Mouse (Mus musculus) layer of hippocampus, adult 9-10 months (tissue): ENCODE measurements at regions not wholly inside any gene's neighbourhood (a gene's known extent, or its start where the extent isn't known, plus 50 kb on each side); places are given as distances from the start of the nearest gene placed in this dataset.

Experiments used
- DNase-seq: peaks from one replicate; pipeline ENCODE4 v3.0.0; 2022; ENCODE audit warnings: low spot score

GRCm38 (mm10) chr6:26033392-26033791 lies 224.3 kb upstream of the Pot1a start:
- no peak for DNase-seq

- no peak for DNase-seq
These were observed 206.3 kb upstream of the Pot1a start for GRCm38 (mm10) chr6:26015388-26015787.

- DNase-seq = peak; percentile 6
These were observed 185.0 kb upstream of the Pot1a start for GRCm38 (mm10) chr6:25994044-25994443.

- no peak for DNase-seq
These were observed 169.3 kb upstream of the Pot1a start for GRCm38 (mm10) chr6:25978171-25978847.

- no peak for DNase-seq
These were observed 156.4 kb upstream of the Pot1a start for GRCm38 (mm10) chr6:25965452-25965851.

- DNase-seq = no peak
These were observed 122.1 kb upstream of the Pot1a start for GRCm38 (mm10) chr6:25931148-25931553.

- no peak for DNase-seq
These were observed 108.9 kb upstream of the Pot1a start for GRCm38 (mm10) chr6:25917852-25918465.

GRCm38 (mm10) chr6:25914122-25914521 lies 105.1 kb upstream of the Pot1a start:
- no peak for DNase-seq

GRCm38 (mm10) chr6:25899944-25900343 lies 90.9 kb upstream of the Pot1a start:
- DNase-seq = no peak

- peak; percentile 3 for DNase-seq
These were observed 85.6 kb upstream of the Pot1a start for GRCm38 (mm10) chr6:25894454-25895250.

- no peak for DNase-seq
These were observed 58.9 kb upstream of the Pot1a start for GRCm38 (mm10) chr6:25867922-25868321.
